Mouse (Mus musculus): Measurements from ENCODE around the gene Rbm18. TPM values are rescaled to one million over a fixed set of nuclear protein-coding genes. Genes with fewer than 3 reads are reported as not detected.

The Rbm18 gene
- polyA plus RNA-seq, 1 experiment from 2014 or later, result 28.9 TPM

GRCm38 (mm10) chr2:36112632-36113031, 23.9 kb downstream of the Rbm18 start:
- Histone ChIP-seq H3K4me2 (replicated peaks; ENCODE audit: low read depth) (no peak overlapping the region), H3K27me3 (replicated peaks; ENCODE audit: control insufficient read depth, insufficient read depth, low read length) (peaks cover 10% of the 10 kb centered on the region), H3K36me3 (ENCODE audit: control insufficient read depth, insufficient read depth) (peaks cover 20% of the 10 kb centered on the region), H3K9ac (ENCODE audit: low read depth, low read length) (no peak overlapping the region), H3K9me3 (ENCODE audit: control insufficient read depth) (no peaks in the 10 kb centered on the region), H3K4me1 (replicated peaks; ENCODE audit: control insufficient read depth, insufficient read depth, low read length) (no peaks in the 10 kb centered on the region), H3K4me3 (ENCODE audit: low read depth, low read length) (no peak overlapping the region), H3K27ac (ENCODE audit: low read depth, low read length) (no peak overlapping the region)
- ATAC-seq, result no peak
- WGBS, result 78% methylated on average over 3 of the region's 3 CpGs
- peak; percentile 33 for TF ChIP-seq CTCF (IDR thresholded peaks at IDR 0.05; ENCODE audit: low read depth)

DNA sequence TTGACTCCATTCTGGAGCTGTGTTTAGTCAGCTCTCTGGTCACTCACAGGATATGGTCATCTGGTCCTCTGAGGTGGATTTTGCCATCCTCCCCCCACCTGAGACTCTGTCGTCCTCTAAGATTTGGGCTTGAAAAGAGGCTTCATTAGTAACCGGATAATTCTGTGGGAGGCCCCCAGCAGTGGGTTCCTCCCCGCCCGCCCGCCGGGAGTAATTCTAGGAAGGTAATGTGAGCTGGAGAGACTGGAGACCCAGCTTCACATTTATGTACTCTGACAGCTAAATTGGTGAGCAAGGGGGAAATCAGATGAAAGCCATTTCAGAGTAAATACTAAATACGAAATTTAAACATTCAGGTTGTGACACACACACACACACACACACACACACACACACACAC, 28.0 kb downstream of the Rbm18 start:
- no peaks in the 10 kb centered on the region for H3K9me3 ChIP-seq (ENCODE audit: control insufficient read depth)
- H3K36me3 ChIP-seq (ENCODE audit: control insufficient read depth, insufficient read depth), result no peaks in the 10 kb centered on the region
- no peak overlapping the region for H3K4me3 ChIP-seq (ENCODE audit: low read depth, low read length)
- WGBS, result 15% methylated on average over 7 of the region's 7 CpGs
- H3K4me2 ChIP-seq (replicated peaks; ENCODE audit: low read depth), result no peak overlapping the region
- TF ChIP-seq CTCF (IDR thresholded peaks at IDR 0.05; ENCODE audit: low read depth), result no peak
- no peak overlapping the region for H3K27ac ChIP-seq (ENCODE audit: low read depth, low read length)
- peaks cover 48% of the 10 kb centered on the region for H3K27me3 ChIP-seq (replicated peaks; ENCODE audit: control insufficient read depth, insufficient read depth, low read length)
- H3K9ac ChIP-seq (ENCODE audit: low read depth, low read length), result no peak overlapping the region
- no peaks in the 10 kb centered on the region for H3K4me1 ChIP-seq (replicated peaks; ENCODE audit: control insufficient read depth, insufficient read depth, low read length)
- ATAC-seq, result no peak

DNA sequence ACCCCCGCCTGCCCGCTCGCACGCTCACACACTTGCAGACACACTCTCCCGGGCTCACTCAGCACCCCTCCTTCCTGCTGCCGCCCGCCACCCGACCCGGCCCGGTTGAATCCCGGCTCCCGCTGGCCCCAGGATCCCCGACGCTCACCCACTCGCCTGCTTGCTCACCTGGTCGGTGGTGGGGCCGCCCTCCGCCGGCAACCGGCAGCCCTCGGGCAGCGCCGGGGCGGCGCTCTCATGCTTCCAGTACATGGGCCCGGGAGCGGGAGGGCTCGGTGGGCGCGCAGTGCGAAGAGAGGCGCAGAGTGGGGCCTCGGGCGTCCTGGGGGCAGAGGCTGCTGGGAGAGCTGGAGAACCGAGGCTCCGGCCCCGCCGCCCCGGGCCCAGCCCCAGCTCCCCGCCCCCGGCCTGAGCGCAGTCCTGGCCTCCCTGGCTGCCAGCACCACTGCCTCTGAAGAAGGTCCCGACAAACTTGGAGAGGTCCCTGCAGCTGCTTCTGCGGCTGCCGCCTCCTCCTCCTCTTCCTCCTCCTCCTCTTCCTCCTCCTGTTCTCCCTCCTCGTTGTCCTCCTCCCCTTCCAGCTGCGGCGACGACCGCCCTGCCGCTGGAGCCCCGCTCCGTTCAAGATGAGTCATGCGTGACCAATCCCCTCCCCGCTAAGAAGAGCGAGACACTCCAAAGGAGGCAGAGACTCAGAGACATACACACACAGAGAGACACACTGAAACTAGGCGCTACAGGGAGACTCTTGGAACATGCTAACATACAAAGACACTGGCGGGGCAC, 31.4 kb downstream of the Rbm18 start, which contains the start of gene Lhx6:
Gene Lhx6, minus strand, starts transcription at position 453 of the 786 bp plus-strand sequence.
- under 1% methylated on average over 57 of the region's 58 CpGs for WGBS
- TF ChIP-seq CTCF (IDR thresholded peaks at IDR 0.05; ENCODE audit: low read depth), result no peak
- no peaks in the 10 kb centered on the region for H3K4me1 ChIP-seq (replicated peaks; ENCODE audit: control insufficient read depth, insufficient read depth, low read length)
- H3K4me2 ChIP-seq (replicated peaks; ENCODE audit: low read depth), result peak within 1 kb of the TSS; percentile 66
- no peak for ATAC-seq
- H3K27me3 ChIP-seq (replicated peaks; ENCODE audit: control insufficient read depth, insufficient read depth, low read length), result peaks cover 75% of the 10 kb centered on the region
- no peak within 1 kb of the TSS for H3K27ac ChIP-seq (ENCODE audit: low read depth, low read length)
- no peaks in the 10 kb centered on the region for H3K36me3 ChIP-seq (ENCODE audit: control insufficient read depth, insufficient read depth)
- peak within 1 kb of the TSS; percentile 11; the same call in 1 of the 2 replicates for H3K9ac ChIP-seq (ENCODE audit: low read depth, low read length)
- H3K4me3 ChIP-seq (ENCODE audit: low read depth, low read length), result peak within 1 kb of the TSS; percentile 43
- H3K9me3 ChIP-seq (ENCODE audit: control insufficient read depth), result no peaks in the 10 kb centered on the region

- Histone ChIP-seq H3K4me2 (replicated peaks; ENCODE audit: low read depth) (peak overlapping the region; percentile 66), H3K9me3 (ENCODE audit: control insufficient read depth) (no peaks in the 10 kb centered on the region), H3K4me1 (replicated peaks; ENCODE audit: control insufficient read depth, insufficient read depth, low read length) (no peaks in the 10 kb centered on the region), H3K4me3 (ENCODE audit: low read depth, low read length) (peak overlapping the region; percentile 43), H3K27ac (ENCODE audit: low read depth, low read length) (no peak overlapping the region), H3K9ac (ENCODE audit: low read depth, low read length) (peak overlapping the region; percentile 11; the same call in 1 of the 2 replicates), H3K36me3 (ENCODE audit: control insufficient read depth, insufficient read depth) (no peaks in the 10 kb centered on the region), H3K27me3 (replicated peaks; ENCODE audit: control insufficient read depth, insufficient read depth, low read length) (peaks cover 80% of the 10 kb centered on the region)
- under 1% methylated on average over 32 of the region's 32 CpGs for WGBS
- no peak for ATAC-seq
- no peak for TF ChIP-seq CTCF (IDR thresholded peaks at IDR 0.05; ENCODE audit: low read depth)
Observed at GRCm38 (mm10) chr2:36104436-36104955, 32.1 kb downstream of the Rbm18 start.

DNA sequence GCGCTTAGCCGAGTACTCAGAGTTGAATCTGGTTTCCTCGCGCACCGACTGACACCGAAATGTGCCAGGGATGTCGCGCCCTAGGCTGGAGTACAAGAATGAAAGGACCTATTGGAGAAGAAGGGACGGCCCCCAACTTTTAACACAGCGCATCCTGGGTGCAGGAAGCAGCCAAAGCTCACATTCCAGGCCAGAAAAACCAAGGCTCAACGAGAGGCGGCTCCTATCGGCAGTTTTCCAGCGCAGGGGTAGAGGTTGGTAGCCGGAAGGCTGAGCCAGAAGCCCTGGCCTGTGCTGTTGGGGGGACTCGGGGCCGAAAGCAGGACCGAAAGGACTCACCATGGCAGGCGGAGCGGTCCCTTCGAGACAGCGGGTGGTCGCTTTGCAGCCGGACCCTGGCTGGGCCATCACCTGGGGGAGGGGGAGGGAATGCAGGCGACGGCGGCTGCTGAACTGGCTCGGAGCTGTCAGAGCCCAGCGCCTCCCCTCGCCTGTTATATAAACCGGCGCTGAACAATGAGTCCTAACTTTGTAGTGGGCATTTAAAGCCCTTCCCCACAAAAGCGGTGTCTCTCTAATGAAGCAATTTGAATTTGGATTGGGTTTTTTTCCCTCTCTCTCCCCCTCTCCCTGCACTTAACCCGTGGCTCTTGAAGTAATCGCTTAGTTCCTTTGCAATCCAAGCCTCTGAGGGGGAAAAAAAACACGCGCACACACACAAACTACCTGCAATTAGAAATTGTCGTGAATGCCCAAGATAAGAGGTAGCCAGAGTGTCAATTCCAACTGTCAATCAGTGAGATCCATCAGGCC, 32.8 kb downstream of the Rbm18 start:
- H3K27me3 ChIP-seq (replicated peaks; ENCODE audit: control insufficient read depth, insufficient read depth, low read length), result peaks cover 87% of the 10 kb centered on the region

GRCm38 (mm10) chr2:36103069-36103554, 33.5 kb downstream of the Rbm18 start:
- H3K4me3 ChIP-seq (ENCODE audit: low read depth, low read length), result peak overlapping the region; percentile 43
- no peak overlapping the region for H3K27ac ChIP-seq (ENCODE audit: low read depth, low read length)
- peak overlapping the region; percentile 66 for H3K4me2 ChIP-seq (replicated peaks; ENCODE audit: low read depth)
- no peaks in the 10 kb centered on the region for H3K36me3 ChIP-seq (ENCODE audit: control insufficient read depth, insufficient read depth)
- H3K9me3 ChIP-seq (ENCODE audit: control insufficient read depth), result no peaks in the 10 kb centered on the region
- H3K9ac ChIP-seq (ENCODE audit: low read depth, low read length), result no peak overlapping the region
- no peak for ATAC-seq
- H3K27me3 ChIP-seq (replicated peaks; ENCODE audit: control insufficient read depth, insufficient read depth, low read length), result peaks cover 94% of the 10 kb centered on the region
- no peak for TF ChIP-seq CTCF (IDR thresholded peaks at IDR 0.05; ENCODE audit: low read depth)
- WGBS, result 5% methylated on average over 21 of the region's 21 CpGs
- H3K4me1 ChIP-seq (replicated peaks; ENCODE audit: control insufficient read depth, insufficient read depth, low read length), result no peaks in the 10 kb centered on the region

More for the DNA sequence above, 32.8 kb downstream of the Rbm18 start:
- 2% methylated on average over 38 of the region's 38 CpGs for WGBS
- Histone ChIP-seq H3K9me3 (ENCODE audit: control insufficient read depth) (no peaks in the 10 kb centered on the region), H3K36me3 (ENCODE audit: control insufficient read depth, insufficient read depth) (no peaks in the 10 kb centered on the region), H3K9ac (ENCODE audit: low read depth, low read length) (no peak overlapping the region; the same call in 1 of the 2 replicates), H3K4me1 (replicated peaks; ENCODE audit: control insufficient read depth, insufficient read depth, low read length) (no peaks in the 10 kb centered on the region), H3K4me3 (ENCODE audit: low read depth, low read length) (peak overlapping the region; percentile 43), H3K4me2 (replicated peaks; ENCODE audit: low read depth) (peak overlapping the region; percentile 66), H3K27ac (ENCODE audit: low read depth, low read length) (no peak overlapping the region)
- no peak for TF ChIP-seq CTCF (IDR thresholded peaks at IDR 0.05; ENCODE audit: low read depth)
- ATAC-seq, result no peak

Measured in intestine, postnatal 0 days (tissue).